Mouse (Mus musculus): ENCODE measurements around the gene Tc2n.
"Not testable (repeated sequence)": the region's sequence is repeated elsewhere in the genome, so short reads cannot be mapped to it uniquely, and the experiment has no call there.

Tc2n gene

GRCm38 (mm10) chr12:101718054-101718754 lies at the start of gene Tc2n:
TSS of gene Tc2n (minus strand) at chr12:101718523.
- DNase-seq (ENCODE audit: low read depth), result no peak

- no peak for DNase-seq (ENCODE audit: low read depth)
These were observed 49.2 kb upstream of the Tc2n start for GRCm38 (mm10) chr12:101767306-101768053.

- no peak for DNase-seq (ENCODE audit: low read depth)
These were observed 48.0 kb upstream of the Tc2n start for GRCm38 (mm10) chr12:101766228-101766852.

- no peak for DNase-seq (ENCODE audit: low read depth)
These were observed 46.5 kb upstream of the Tc2n start for GRCm38 (mm10) chr12:101764870-101765269.

GRCm38 (mm10) chr12:101763065-101763464 lies 44.7 kb upstream of the Tc2n start:
- no peak for DNase-seq (ENCODE audit: low read depth)

- DNase-seq (ENCODE audit: low read depth), result no peak
These were observed 43.7 kb upstream of the Tc2n start for GRCm38 (mm10) chr12:101762054-101762453.

- DNase-seq (ENCODE audit: low read depth), result no peak
These were observed 41.2 kb upstream of the Tc2n start for GRCm38 (mm10) chr12:101759440-101760045.

- DNase-seq (ENCODE audit: low read depth), result no peak
These were observed 40.4 kb upstream of the Tc2n start for GRCm38 (mm10) chr12:101758698-101759097.

GRCm38 (mm10) chr12:101742375-101742774 lies 24.1 kb upstream of the Tc2n start:
- no peak for DNase-seq (ENCODE audit: low read depth)

GRCm38 (mm10) chr12:101740486-101740885 lies 22.2 kb upstream of the Tc2n start:
- no peak for DNase-seq (ENCODE audit: low read depth)

- no peak for DNase-seq (ENCODE audit: low read depth)
These were observed 21.7 kb upstream of the Tc2n start for GRCm38 (mm10) chr12:101740045-101740444.

- no peak for DNase-seq (ENCODE audit: low read depth)
These were observed 430 bp upstream of the Tc2n start for GRCm38 (mm10) chr12:101718755-101719150.

GRCm38 (mm10) chr12:101699176-101699575 lies 19.1 kb downstream of the Tc2n start:
- DNase-seq (ENCODE audit: low read depth), result no peak

GRCm38 (mm10) chr12:101696521-101696920 lies 21.8 kb downstream of the Tc2n start:
- DNase-seq (ENCODE audit: low read depth), result no peak

GRCm38 (mm10) chr12:101680538-101680937 lies 37.8 kb downstream of the Tc2n start:
- DNase-seq (ENCODE audit: low read depth), result no peak

- no peak for DNase-seq (ENCODE audit: low read depth)
These were observed 50.8 kb downstream of the Tc2n start for GRCm38 (mm10) chr12:101667502-101667901.

GRCm38 (mm10) chr12:101633137-101633536 lies 85.2 kb downstream of the Tc2n start:
- no peak for DNase-seq (ENCODE audit: low read depth)

- not testable (repeated sequence) for DNase-seq (ENCODE audit: low read depth)
These were observed 111.7 kb downstream of the Tc2n start for GRCm38 (mm10) chr12:101606622-101607021.

All from c-Kit-positive CD71-negative TER-119-negative erythroid progenitor cells, embryonic 14.5 days (primary cell).